Mouse (Mus musculus) gastrocnemius, postnatal 36 days (tissue): ENCODE results near the gene Sema4b. TPM values are rescaled to one million over a fixed set of nuclear protein-coding genes. Genes with fewer than 3 reads are reported as not detected.

Source experiments
- DNase-seq, 2 experiments: peaks; one replicate each; pipeline ENCODE4 v3.0.0; 2022
- intact Hi-C: fragments of 180-260 bp; cut with DNase I; formaldehyde crosslinking; loops from one replicate; pipeline ENCODE4 v1.15.1; 2025
- total RNA-seq, 2 experiments: library from RNA; stranded (reverse); gene quantifications; 2 replicates each; pipeline ENCODE4 v1.2.3; 2021

The Sema4b gene
- total RNA-seq, 2 experiments from 2014 or later: 1.6 TPM

GRCm38 (mm10) chr7:80193941-80194739 lies 7.5 kb downstream of the Sema4b start:
- DNase-seq: no peak
- intact Hi-C loops: no loop called here

- intact Hi-C loops: no loop called here
- no peak for DNase-seq
Measured at GRCm38 (mm10) chr7:80195146-80195545, 8.5 kb downstream of the Sema4b start.

- intact Hi-C loops: no loop called here
Measured at GRCm38 (mm10) chr7:80195576-80196263, 9.1 kb downstream of the Sema4b start.

GRCm38 (mm10) chr7:80197371-80197770 lies 10.7 kb downstream of the Sema4b start:
- no peak for DNase-seq
- intact Hi-C loops: no loop called here

More at GRCm38 (mm10) chr7:80195576-80196263, 9.1 kb downstream of the Sema4b start:
- no peak for DNase-seq

GRCm38 (mm10) chr7:80197941-80198778 lies 11.5 kb downstream of the Sema4b start:
- DNase-seq: peak; percentile 63 to 71
- intact Hi-C loops: no loop called here

- intact Hi-C loops: no loop called here
- no peak for DNase-seq
Measured at GRCm38 (mm10) chr7:80198863-80199262, 12.2 kb downstream of the Sema4b start.

- intact Hi-C loops: no loop called here
- no peak for DNase-seq
Measured at GRCm38 (mm10) chr7:80199286-80199685, 12.6 kb downstream of the Sema4b start.

- no peak for DNase-seq
- intact Hi-C loops: no loop called here
Measured at GRCm38 (mm10) chr7:80199851-80200587, 13.4 kb downstream of the Sema4b start.

- intact Hi-C loops: no loop called here
- no peak for DNase-seq
Measured at GRCm38 (mm10) chr7:80200588-80200945, 13.9 kb downstream of the Sema4b start.

- intact Hi-C loops: no loop called here
- DNase-seq: no peak
Measured at GRCm38 (mm10) chr7:80200963-80201539, 14.4 kb downstream of the Sema4b start.

GRCm38 (mm10) chr7:80201888-80202540 lies 15.4 kb downstream of the Sema4b start:
- intact Hi-C loops: no loop called here
- no peak for DNase-seq

GRCm38 (mm10) chr7:80202961-80203360 lies 16.3 kb downstream of the Sema4b start:
- intact Hi-C loops: no loop called here
- no peak for DNase-seq

- intact Hi-C loops: no loop called here
- no peak for DNase-seq
Measured at GRCm38 (mm10) chr7:80203638-80204096, 17.0 kb downstream of the Sema4b start.

GRCm38 (mm10) chr7:80204362-80204761 lies 17.7 kb downstream of the Sema4b start:
- intact Hi-C loops: no loop called here
- DNase-seq: no peak

- intact Hi-C loops: loop anchor here (5.0 kb wide), 1 partner anchor 48 kb away; no protein-coding TSS in a partner anchor
- no peak for DNase-seq
Measured at GRCm38 (mm10) chr7:80204961-80205360, 18.3 kb downstream of the Sema4b start.

GRCm38 (mm10) chr7:80205705-80206589 lies 19.3 kb downstream of the Sema4b start:
- intact Hi-C loops: loop anchor here (5.0 kb wide), 1 partner anchor 49 kb away; no protein-coding TSS in a partner anchor
- DNase-seq: no peak

- DNase-seq: no peak
- intact Hi-C loops: loop anchor here (5.0 kb wide), 1 partner anchor 50 kb away; no protein-coding TSS in a partner anchor
Measured at GRCm38 (mm10) chr7:80207314-80207731, 20.7 kb downstream of the Sema4b start.

- intact Hi-C loops: loop anchor here (5.0 kb wide), 1 partner anchor 51 kb away; no protein-coding TSS in a partner anchor
- DNase-seq: no peak
Measured at GRCm38 (mm10) chr7:80208026-80208642, 21.5 kb downstream of the Sema4b start.
